9 mouse cellular contexts compared by ENCODE assay signal in genomic region chr7:44246984-44247470, GRCm38 (mm10). TPM values are rescaled to one million over a fixed set of nuclear protein-coding genes. Genes with fewer than 3 reads are reported as not detected.
DNase-seq lines count a peak whose midpoint lies in the region; ATAC-seq lines count a peak whose summit lies in the region.
"Had no signal": no experiment of that assay in that cellular context is flagged by ENCODE, and none has a peak within 500 bp of the region (broad histone marks: within the 10 kb centered on the region; RNA-seq: fewer than 3 reads in every experiment).

No protein-coding gene starts in this region.

- WGBS in embryonic facial prominence, embryonic 13.5 days = under 1% methylated on average over 23 of the region's 23 CpGs
- WGBS in hindbrain, embryonic 13.5 days = under 1% methylated on average over 23 of the region's 23 CpGs
- under 1% methylated on average over 23 of the region's 23 CpGs for WGBS in liver, embryonic 15.5 days (ENCODE audit: insufficient replicate concordance)
- under 1% methylated on average over 23 of the region's 23 CpGs for WGBS in neural tube, embryonic 15.5 days

- peak overlapping the region; percentile 89 for H3K9ac ChIP-seq in embryonic facial prominence, embryonic 13.5 days
- peak overlapping the region; percentile 95 for H3K9ac ChIP-seq in hindbrain, embryonic 13.5 days
- peak overlapping the region; percentile 88 for H3K9ac ChIP-seq in liver, embryonic 15.5 days
- H3K9ac ChIP-seq in neural tube, embryonic 15.5 days (replicated peaks) = peak overlapping the region; percentile 98

- peak overlapping the region; percentile 79 for H3K4me2 ChIP-seq in embryonic facial prominence, embryonic 13.5 days
- peak overlapping the region; percentile 82 for H3K4me2 ChIP-seq in hindbrain, embryonic 13.5 days
- H3K4me2 ChIP-seq in liver, embryonic 15.5 days = peak overlapping the region; percentile 91
- H3K4me2 ChIP-seq in neural tube, embryonic 15.5 days = peak overlapping the region; percentile 67

- no peak for ATAC-seq in embryonic facial prominence, embryonic 13.5 days (ENCODE audit: insufficient number of reproducible peaks, insufficient read depth, low FRiP score, low TSS enrichment, low read depth)
- ATAC-seq in hindbrain, embryonic 13.5 days (ENCODE audit: low FRiP score) = peak; percentile 11
- ATAC-seq in liver, embryonic 15.5 days (ENCODE audit: insufficient read depth) = peak; percentile 13; the same call in 1 of the 2 replicates
- peak; percentile 54 for ATAC-seq in neural tube, embryonic 15.5 days (ENCODE audit: low FRiP score)

- H3K9me3 ChIP-seq in embryonic facial prominence, embryonic 13.5 days = no peaks in the 10 kb centered on the region
- H3K9me3 ChIP-seq in hindbrain, embryonic 13.5 days = no peaks in the 10 kb centered on the region
- H3K9me3 ChIP-seq in liver, embryonic 15.5 days (replicated peaks) = no peaks in the 10 kb centered on the region
- H3K9me3 ChIP-seq in neural tube, embryonic 15.5 days (replicated peaks) = no peaks in the 10 kb centered on the region

- H3K4me3 ChIP-seq in embryonic facial prominence, embryonic 13.5 days = peak overlapping the region; percentile 91
- peak overlapping the region; percentile 78 for H3K4me3 ChIP-seq in hindbrain, embryonic 13.5 days
- peak overlapping the region; percentile 95 for H3K4me3 ChIP-seq in liver, embryonic 15.5 days (replicated peaks)
- peak overlapping the region; percentile 92 for H3K4me3 ChIP-seq in neural tube, embryonic 15.5 days (replicated peaks)

- peaks cover 38% of the 10 kb centered on the region for H3K36me3 ChIP-seq in embryonic facial prominence, embryonic 13.5 days
- H3K36me3 ChIP-seq in hindbrain, embryonic 13.5 days = peaks cover 36% of the 10 kb centered on the region
- peaks cover 38% of the 10 kb centered on the region for H3K36me3 ChIP-seq in liver, embryonic 15.5 days (replicated peaks)
- H3K36me3 ChIP-seq in neural tube, embryonic 15.5 days = peaks cover 28% of the 10 kb centered on the region

- H3K27me3 ChIP-seq in embryonic facial prominence, embryonic 13.5 days = no peaks in the 10 kb centered on the region
- peaks cover 6% of the 10 kb centered on the region; the same call in 1 of the 2 replicates for H3K27me3 ChIP-seq in hindbrain, embryonic 13.5 days
- H3K27me3 ChIP-seq in liver, embryonic 15.5 days = no peaks in the 10 kb centered on the region
- H3K27me3 ChIP-seq in neural tube, embryonic 15.5 days (replicated peaks) = no peaks in the 10 kb centered on the region

- DNase-seq in lung, adult 18-20 months = peak; percentile 39 to 44
- DNase-seq in lung, postnatal 14 days = no peak
- DNase-seq in R1 (ENCODE audit: low read depth, low spot score) = peak; percentile 79
- no peak for DNase-seq in gastrocnemius, postnatal 36 days

- intact Hi-C loops in gastrocnemius, postnatal 36 days (cut with DNase I) = no loop called here

- H3K4me1 ChIP-seq in embryonic facial prominence, embryonic 13.5 days = peaks cover 28% of the 10 kb centered on the region
- H3K4me1 ChIP-seq in hindbrain, embryonic 13.5 days (replicated peaks) = peaks cover 39% of the 10 kb centered on the region
- H3K4me1 ChIP-seq in liver, embryonic 15.5 days (replicated peaks) = peaks cover 38% of the 10 kb centered on the region
- H3K4me1 ChIP-seq in neural tube, embryonic 15.5 days = peaks cover 38% of the 10 kb centered on the region

- peak overlapping the region; percentile 93 for H3K27ac ChIP-seq in embryonic facial prominence, embryonic 13.5 days
- peak overlapping the region; percentile 94 for H3K27ac ChIP-seq in hindbrain, embryonic 13.5 days
- peak overlapping the region; percentile 89 for H3K27ac ChIP-seq in liver, embryonic 15.5 days (replicated peaks)
- peak overlapping the region; percentile 97 for H3K27ac ChIP-seq in neural tube, embryonic 15.5 days (replicated peaks)

RNA-seq across cellular contexts. Expression of gene 2410002F23Rik, which starts 0.5 kb away (rescaled TPM):
- polyA plus RNA-seq in embryonic facial prominence, embryonic 13.5 days (2015; fragmentation: Nextera tagmentation; extraction: Ambion mirVana) = 199 and 210 TPM in 2 replicates
- polyA plus RNA-seq in hindbrain, embryonic 13.5 days (2015; fragmentation: Nextera tagmentation; extraction: Ambion mirVana) = 206 and 226 TPM in 2 replicates
- polyA plus RNA-seq in liver, embryonic 15.5 days (2015; fragmentation: Nextera tagmentation; extraction: Ambion mirVana) = 28.0 and 30.3 TPM in 2 replicates
- polyA plus RNA-seq in neural tube, embryonic 15.5 days (2015; fragmentation: Nextera tagmentation; extraction: Ambion mirVana) = 198 and 218 TPM in 2 replicates
- total RNA-seq in gastrocnemius, postnatal 36 days (2021) = 1 to 10 TPM; 6.3 to 8.2 TPM

RNA-seq across cellular contexts. Expression of gene 1700028J19Rik, which starts 0.5 kb away (rescaled TPM):
- 1.4 TPM in 2 replicates for polyA plus RNA-seq in embryonic facial prominence, embryonic 13.5 days (2015; fragmentation: Nextera tagmentation; extraction: Ambion mirVana)
- 1.5 and 1.7 TPM in 2 replicates for polyA plus RNA-seq in hindbrain, embryonic 13.5 days (2015; fragmentation: Nextera tagmentation; extraction: Ambion mirVana)
- 0.94 and 1.2 TPM in 2 replicates for polyA plus RNA-seq in liver, embryonic 15.5 days (2015; fragmentation: Nextera tagmentation; extraction: Ambion mirVana)
- 1.3 and 1.5 TPM in 2 replicates for polyA plus RNA-seq in neural tube, embryonic 15.5 days (2015; fragmentation: Nextera tagmentation; extraction: Ambion mirVana)
- under 1 TPM; 0.23 to 0.30 TPM for total RNA-seq in gastrocnemius, postnatal 36 days (2021)

RNA-seq across cellular contexts. Expression of gene Acp4, which starts 10.2 kb away (rescaled TPM):
- polyA plus RNA-seq in embryonic facial prominence, embryonic 13.5 days (2015; fragmentation: Nextera tagmentation; extraction: Ambion mirVana) = 0.13 TPM in 1 of 2 replicates, not detected in the other
- polyA plus RNA-seq in hindbrain, embryonic 13.5 days (2015; fragmentation: Nextera tagmentation; extraction: Ambion mirVana) = 0.10 TPM in 1 of 2 replicates, not detected in the other
- 0.14 TPM in 1 of 2 replicates, not detected in the other for polyA plus RNA-seq in liver, embryonic 15.5 days (2015; fragmentation: Nextera tagmentation; extraction: Ambion mirVana)
- polyA plus RNA-seq in neural tube, embryonic 15.5 days (2015; fragmentation: Nextera tagmentation; extraction: Ambion mirVana) = 0.11 and 0.15 TPM in 2 replicates
- not detected for total RNA-seq in gastrocnemius, postnatal 36 days (2021)
- total RNA-seq: layer of hippocampus, adult 18-20 months had no signal

RNA-seq across cellular contexts. Expression of gene Gm36864, which starts 11.1 kb away (rescaled TPM):
- 0.21 TPM in 1 of 2 replicates, not detected in the other for polyA plus RNA-seq in embryonic facial prominence, embryonic 13.5 days (2015; fragmentation: Nextera tagmentation; extraction: Ambion mirVana)
- not detected in 2 replicates for polyA plus RNA-seq in hindbrain, embryonic 13.5 days (2015; fragmentation: Nextera tagmentation; extraction: Ambion mirVana)
- polyA plus RNA-seq in liver, embryonic 15.5 days (2015; fragmentation: Nextera tagmentation; extraction: Ambion mirVana) = 0.07 TPM in 1 of 2 replicates, not detected in the other
- not detected in 2 replicates for polyA plus RNA-seq in neural tube, embryonic 15.5 days (2015; fragmentation: Nextera tagmentation; extraction: Ambion mirVana)
- not detected for total RNA-seq in gastrocnemius, postnatal 36 days (2021)
- total RNA-seq: layer of hippocampus, adult 18-20 months had no signal

RNA-seq across cellular contexts. Expression of gene Gm15517, which starts 14.2 kb away (rescaled TPM):
- polyA plus RNA-seq in embryonic facial prominence, embryonic 13.5 days (2015; fragmentation: Nextera tagmentation; extraction: Ambion mirVana) = not detected in 2 replicates
- polyA plus RNA-seq in hindbrain, embryonic 13.5 days (2015; fragmentation: Nextera tagmentation; extraction: Ambion mirVana) = not detected in 2 replicates
- polyA plus RNA-seq in liver, embryonic 15.5 days (2015; fragmentation: Nextera tagmentation; extraction: Ambion mirVana) = not detected in 2 replicates
- not detected in 2 replicates for polyA plus RNA-seq in neural tube, embryonic 15.5 days (2015; fragmentation: Nextera tagmentation; extraction: Ambion mirVana)
- total RNA-seq in gastrocnemius, postnatal 36 days (2021) = not detected
- total RNA-seq: layer of hippocampus, adult 18-20 months had no signal

Comparison
In these comparisons a context has a peak if more than half of its experiments do, and no peak if none do; other contexts are left out.
1. DNase-seq: peak in lung, adult 18-20 months (2 of 2) and R1 (single experiment); none in lung, postnatal 14 days (single experiment) and gastrocnemius, postnatal 36 days (0 of 2).
2. Peak in every context shown above with its lines, with median percentiles within 50 percentile points of each other: H3K27ac ChIP-seq, H3K4me2 ChIP-seq, H3K4me3 ChIP-seq and H3K9ac ChIP-seq.